Mouse (Mus musculus) B cell, adult (primary cell): ENCODE results near the gene Tpte. TPM values are rescaled to one million over a fixed set of nuclear protein-coding genes. Genes with fewer than 3 reads are reported as not detected.

Experiments
- total RNA-seq: library from RNA; stranded (reverse); gene quantifications from 4 replicates; pipeline ENCODE4 v1.2.4, GENCODE M21; 2023; ENCODE audit not compliant: inconsistent age

The Tpte gene
- total RNA-seq: not detected in 4 replicates

GRCm38 (mm10) chr8:22282999-22283491 is at the start of gene Tpte:
Gene Tpte, plus strand, starts transcription at chr8:22283441.

GRCm38 (mm10) chr8:22398142-22398951 is 115.1 kb downstream of the Tpte start, which contains the start of gene Slc25a15:
Gene Slc25a15, minus strand, starts transcription at chr8:22398597.

GRCm38 (mm10) chr8:22411282-22411702 is 128.1 kb downstream of the Tpte start, which contains the start of gene Mrps31:
Gene Mrps31, plus strand, starts transcription at chr8:22411361.

Other genes starting within 250 kb of the Tpte start
- 0.19 to 0.58 TPM (median 0.36 TPM) in 4 replicates for gene Atp7b, start 223.1 kb upstream of the Tpte start, total RNA-seq
- 14.8 to 24.1 TPM (median 20.4 TPM) in 4 replicates for gene Alg11, start 222.7 kb upstream of the Tpte start, total RNA-seq
- not detected in 4 replicates for gene Nek5, start 158.4 kb upstream of the Tpte start, total RNA-seq
- gene Nek3, start 117.0 kb upstream of the Tpte start, total RNA-seq: 4.6 to 6.4 TPM (median 5.3 TPM) in 4 replicates
- 1.7 to 2.7 TPM (median 2.1 TPM) in 4 replicates for gene Ckap2, start 97.6 kb upstream of the Tpte start, total RNA-seq
- 24.5 to 32.8 TPM (median 27.5 TPM) in 4 replicates for gene Vps36, start 90.6 kb upstream of the Tpte start, total RNA-seq
- gene Thsd1, start 56.1 kb upstream of the Tpte start, total RNA-seq: 0.18 to 0.55 TPM (median 0.45 TPM) in 4 replicates
- gene Slc25a15, start 115.2 kb downstream of the Tpte start, total RNA-seq: 5.8 to 7.7 TPM (median 6.9 TPM) in 4 replicates
- 9.0 to 11.9 TPM (median 10.9 TPM) in 4 replicates for gene Mrps31, start 127.9 kb downstream of the Tpte start, total RNA-seq